Mouse (Mus musculus): ENCODE results near the gene Fam53b.

Gene Fam53b

DNA sequence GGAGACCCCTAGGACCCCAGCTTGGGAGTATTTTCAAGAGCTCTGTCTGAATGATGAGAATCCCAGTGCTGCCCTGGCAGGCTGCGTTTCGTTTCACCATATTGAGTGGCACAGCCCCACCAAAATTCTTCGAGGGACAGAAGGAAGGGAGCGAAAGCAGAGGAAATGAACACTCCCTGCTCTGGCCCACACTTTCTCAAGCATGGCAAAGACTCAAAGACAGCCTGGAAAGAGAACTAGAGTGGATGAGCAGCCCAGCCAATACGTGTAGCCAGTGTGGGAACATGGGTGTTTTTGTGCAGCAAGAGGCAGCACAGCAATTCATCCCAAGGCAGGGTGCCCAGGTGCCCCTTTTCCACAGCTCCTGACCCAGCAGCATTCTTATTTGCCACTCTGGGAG lies 70.8 kb downstream of the Fam53b start:
- in situ Hi-C loops (cut with MseI, MboI): no loop called here

DNA sequence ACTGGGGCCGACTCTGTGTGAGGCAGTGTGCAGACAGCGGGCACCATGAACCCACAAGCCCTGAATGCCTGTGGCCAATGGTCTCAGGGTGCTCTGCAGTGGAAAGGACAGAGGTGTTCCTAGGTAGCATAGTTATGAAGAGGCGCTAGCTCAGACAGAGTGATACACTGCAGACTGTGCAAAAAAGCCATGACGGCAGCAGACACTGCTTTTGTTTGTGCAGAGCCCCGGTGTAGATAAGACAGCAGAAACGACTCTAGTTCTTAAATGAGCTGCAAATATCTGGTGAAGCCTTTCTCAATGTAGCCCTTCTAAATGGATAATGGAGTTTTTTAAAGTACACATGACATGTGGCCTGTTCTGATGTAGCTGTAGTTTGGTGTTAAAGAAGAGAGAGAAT lies 73.9 kb downstream of the Fam53b start:
- in situ Hi-C loops (cut with MseI, MboI): loop anchor here in 1 of 2 experiments (10.0 kb wide), 1 partner anchor 65 kb away; no protein-coding TSS in a partner anchor

GRCm38 (mm10) chr7:132738844-132739243 lies 74.8 kb downstream of the Fam53b start:
- in situ Hi-C loops (cut with MseI, MboI): loop anchor here in 1 of 2 experiments (10.0 kb wide), 1 partner anchor 66 kb away; no protein-coding TSS in a partner anchor

GRCm38 (mm10) chr7:132736099-132736862 lies 77.4 kb downstream of the Fam53b start:
- in situ Hi-C loops (cut with MseI, MboI): loop anchor here in 1 of 2 experiments (10.0 kb wide), 1 partner anchor 69 kb away; no protein-coding TSS in a partner anchor

GRCm38 (mm10) chr7:132735145-132735544 lies 78.5 kb downstream of the Fam53b start:
- in situ Hi-C loops (cut with MseI, MboI): loop anchor here in 1 of 2 experiments (10.0 kb wide), 1 partner anchor 70 kb away; no protein-coding TSS in a partner anchor

DNA sequence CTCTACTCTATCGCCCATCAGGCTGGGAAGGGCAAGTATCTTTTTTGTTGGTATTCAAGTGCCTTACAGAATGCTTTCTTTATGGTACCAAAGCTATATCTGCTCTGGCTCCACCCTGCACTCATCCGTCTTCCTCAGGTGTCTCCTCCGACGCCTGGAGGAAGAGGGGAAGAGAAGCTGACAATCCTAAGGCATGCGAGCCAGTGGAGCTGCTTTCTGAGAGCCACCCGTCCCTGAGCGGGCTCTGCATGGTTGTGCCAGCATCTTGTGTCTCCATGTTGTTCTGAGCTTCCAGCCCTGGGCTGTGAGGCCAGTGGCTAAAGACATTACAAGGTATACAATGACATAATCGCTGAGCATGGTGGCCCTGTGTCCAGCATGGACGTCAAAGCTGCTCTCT lies 79.5 kb downstream of the Fam53b start:
- in situ Hi-C loops (cut with MseI, MboI): loop anchor here in 1 of 2 experiments (10.0 kb wide), 1 partner anchor 71 kb away; no protein-coding TSS in a partner anchor

GRCm38 (mm10) chr7:132733521-132733920 lies 80.2 kb downstream of the Fam53b start:
- in situ Hi-C loops (cut with MseI, MboI): loop anchor here in 1 of 2 experiments (10.0 kb wide), 1 partner anchor 71 kb away; no protein-coding TSS in a partner anchor

DNA sequence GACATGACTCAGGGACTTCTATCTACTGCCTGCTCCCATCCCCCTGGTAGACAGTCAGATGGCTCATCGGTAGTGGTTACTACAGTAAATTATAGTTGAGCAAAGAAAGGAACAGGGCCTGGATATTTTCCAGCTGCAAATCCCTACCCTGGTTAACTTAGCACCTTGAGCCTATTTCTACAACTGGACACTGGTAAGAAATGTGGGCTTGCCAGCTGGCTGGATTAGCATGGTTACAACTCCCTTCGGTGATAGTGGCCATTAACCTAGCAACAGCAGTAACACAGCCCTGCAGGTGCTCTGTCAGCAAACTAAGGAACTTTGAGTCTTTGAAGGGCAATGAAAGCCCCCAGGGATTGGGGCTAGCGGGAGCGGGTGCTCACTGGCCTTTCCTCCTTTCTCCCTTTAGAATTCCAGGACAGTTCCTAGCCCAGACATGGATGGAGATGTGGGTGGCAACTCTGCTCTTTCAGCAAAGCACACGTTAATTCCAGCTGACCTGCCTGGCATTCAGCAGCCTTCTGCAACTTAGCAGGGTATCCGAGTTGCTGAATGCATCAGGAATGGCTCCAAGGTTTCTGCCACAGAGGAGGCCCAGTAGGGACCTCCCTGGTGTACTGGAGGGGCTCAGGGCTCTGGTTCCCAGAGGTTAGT lies 81.4 kb downstream of the Fam53b start:
- in situ Hi-C loops (cut with MseI, MboI): loop anchor here in 1 of 2 experiments (10.0 kb wide), 1 partner anchor 73 kb away; no protein-coding TSS in a partner anchor

GRCm38 (mm10) chr7:132731558-132731957 lies 82.1 kb downstream of the Fam53b start:
- in situ Hi-C loops (cut with MseI, MboI): loop anchor here in 1 of 2 experiments (10.0 kb wide), 1 partner anchor 73 kb away; no protein-coding TSS in a partner anchor

GRCm38 (mm10) chr7:132730510-132730909 lies 83.2 kb downstream of the Fam53b start:
- in situ Hi-C loops (cut with MseI, MboI): loop anchor here in 1 of 2 experiments (10.0 kb wide), 1 partner anchor 74 kb away; no protein-coding TSS in a partner anchor

DNA sequence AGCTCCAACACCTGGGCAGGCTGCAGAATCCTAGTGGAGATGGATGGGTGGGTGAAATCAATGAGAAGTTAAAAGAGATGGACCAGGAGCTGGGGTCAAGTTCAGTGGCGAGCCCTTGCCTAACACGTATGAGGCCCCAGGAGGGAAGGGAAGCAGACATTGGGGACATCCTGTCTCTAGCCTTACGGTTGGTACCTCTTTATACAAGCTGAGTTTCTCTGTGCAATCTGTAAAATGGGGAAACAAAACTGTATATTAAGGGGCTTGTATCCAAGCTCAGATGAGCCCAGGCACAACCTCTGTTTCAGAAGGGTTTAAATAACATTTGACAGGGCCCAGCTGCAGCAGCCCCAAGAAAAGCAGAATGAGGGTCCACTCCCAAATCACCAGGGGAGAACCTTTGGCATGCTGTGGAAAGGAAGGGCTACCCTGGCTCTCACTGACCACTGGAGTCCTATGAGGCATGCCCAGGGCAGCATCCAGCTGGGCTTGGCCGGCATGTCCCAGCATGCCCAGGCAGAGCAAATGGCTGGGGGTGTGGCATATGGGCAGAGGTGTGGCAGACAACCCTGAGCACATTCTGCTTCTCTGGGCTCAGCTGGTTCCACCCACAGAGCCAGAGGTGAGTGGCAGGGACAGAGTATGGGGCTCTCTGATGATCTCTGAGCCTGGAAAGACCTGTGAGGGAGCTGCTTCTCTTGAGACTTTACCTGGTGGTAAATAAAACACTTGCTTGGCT lies 84.4 kb downstream of the Fam53b start:
- in situ Hi-C loops (cut with MseI, MboI): no loop called here

DNA sequence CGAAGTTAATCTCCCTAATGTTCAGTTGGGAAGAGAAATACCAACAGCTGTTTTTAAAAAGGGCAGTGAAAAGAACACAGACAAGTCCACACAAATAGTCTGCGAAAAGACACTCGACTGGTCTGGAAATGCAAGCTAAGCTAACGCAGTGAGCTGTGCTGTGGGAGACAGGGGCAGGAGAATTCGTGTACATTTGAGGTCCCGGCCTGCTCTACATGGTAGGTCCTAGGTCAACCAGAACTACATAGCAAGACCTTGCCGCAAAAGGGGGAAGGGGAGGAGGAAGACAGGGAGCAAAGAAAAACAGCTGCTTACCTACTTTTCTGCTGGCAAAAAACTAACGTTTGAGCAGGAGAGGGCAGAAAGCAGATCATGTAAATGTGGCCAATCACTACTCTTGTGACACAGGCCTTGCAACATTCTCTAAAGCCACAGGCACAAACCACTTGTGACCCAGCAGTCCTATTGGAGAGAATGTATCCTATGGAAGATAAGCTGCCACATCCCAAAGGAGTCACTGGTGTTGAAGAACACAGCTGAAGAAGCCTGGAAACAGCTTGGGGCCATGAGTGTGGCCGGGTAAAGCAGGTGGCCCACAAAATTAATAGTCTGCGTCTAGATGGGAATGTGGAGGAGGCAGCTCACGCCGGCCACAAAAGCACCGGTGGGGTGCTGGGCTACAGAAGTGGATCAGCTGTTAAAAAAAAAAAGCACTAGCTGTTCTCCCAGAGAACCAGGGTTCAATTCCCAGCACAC lies 87.4 kb downstream of the Fam53b start:
- in situ Hi-C loops (cut with MseI, MboI): no loop called here

GRCm38 (mm10) chr7:132724501-132725062 lies 89.1 kb downstream of the Fam53b start:
- in situ Hi-C loops (cut with MseI, MboI): no loop called here

- in situ Hi-C loops (cut with MseI, MboI): no loop called here
Measured at GRCm38 (mm10) chr7:132723906-132724305, 89.8 kb downstream of the Fam53b start.

DNA sequence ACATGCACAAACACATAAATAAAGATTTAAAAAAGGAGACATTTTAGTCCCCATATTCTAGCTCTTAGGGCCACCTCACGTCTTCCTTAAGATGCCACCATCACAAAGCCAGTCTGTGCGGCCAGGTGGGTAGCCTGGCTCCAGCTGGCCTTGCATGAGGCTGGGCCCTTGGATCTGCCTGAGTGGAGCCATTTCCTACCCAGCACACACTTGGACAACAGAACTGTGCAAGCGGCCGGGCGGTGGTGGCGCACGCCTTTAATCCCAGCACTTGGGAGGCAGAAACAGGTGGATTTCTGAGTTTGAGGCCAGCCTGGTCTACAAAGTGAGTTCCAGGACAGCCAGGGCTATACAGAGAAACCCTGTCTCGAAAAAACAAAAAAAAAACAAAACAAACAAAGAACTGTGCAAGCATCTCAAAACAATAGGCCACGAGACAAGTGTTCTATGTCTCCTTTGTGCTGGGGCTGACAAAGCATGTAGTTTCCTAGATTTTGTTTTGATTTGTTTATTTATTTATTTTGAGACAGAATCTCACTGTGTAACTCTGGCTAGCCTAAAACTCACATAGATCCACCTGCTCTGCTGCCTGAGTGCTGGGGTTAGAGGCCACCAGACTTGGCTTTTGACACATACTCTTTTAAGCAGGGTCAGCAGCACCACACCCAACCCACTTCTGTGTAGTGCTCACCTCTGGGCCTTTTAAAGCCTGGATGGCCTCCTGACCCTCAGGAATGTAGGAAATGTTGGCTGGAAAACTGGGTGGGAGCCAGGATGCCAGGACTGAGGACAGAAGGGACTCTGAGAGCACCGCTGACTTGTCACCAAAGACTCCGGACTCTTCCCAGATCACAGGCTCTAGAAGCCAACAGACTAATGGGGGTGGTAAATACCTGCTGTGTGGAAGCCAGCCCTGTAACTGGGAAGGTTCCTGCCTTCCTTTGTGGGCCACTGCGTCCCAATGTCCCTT lies 91.0 kb downstream of the Fam53b start:
- in situ Hi-C loops (cut with MseI, MboI): no loop called here

DNA sequence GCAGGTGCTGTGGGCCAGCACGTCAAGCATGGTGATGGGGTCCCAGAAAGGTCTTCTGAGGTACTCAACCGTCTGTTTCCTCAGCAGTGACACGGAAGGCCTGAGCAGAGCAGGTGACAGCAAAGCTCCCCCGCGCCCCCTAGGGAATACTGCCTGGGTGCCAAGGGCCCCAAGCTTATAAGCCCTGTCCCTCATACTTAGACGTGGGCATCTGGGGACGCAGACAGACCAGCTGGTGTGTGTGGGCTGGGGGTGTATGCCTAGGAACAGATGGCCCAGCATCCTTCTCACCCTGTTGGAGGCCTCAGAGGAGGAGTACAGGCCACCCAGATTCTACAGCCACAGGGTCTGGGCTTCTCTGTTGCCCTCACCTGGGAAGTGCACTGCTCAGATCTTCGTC lies 93.1 kb downstream of the Fam53b start:
- in situ Hi-C loops (cut with MseI, MboI): no loop called here

GRCm38 (mm10) chr7:132719570-132719969 lies 94.1 kb downstream of the Fam53b start:
- in situ Hi-C loops (cut with MseI, MboI): no loop called here

- in situ Hi-C loops (cut with MseI, MboI): no loop called here
Measured at GRCm38 (mm10) chr7:132715259-132715658, 98.4 kb downstream of the Fam53b start.

DNA sequence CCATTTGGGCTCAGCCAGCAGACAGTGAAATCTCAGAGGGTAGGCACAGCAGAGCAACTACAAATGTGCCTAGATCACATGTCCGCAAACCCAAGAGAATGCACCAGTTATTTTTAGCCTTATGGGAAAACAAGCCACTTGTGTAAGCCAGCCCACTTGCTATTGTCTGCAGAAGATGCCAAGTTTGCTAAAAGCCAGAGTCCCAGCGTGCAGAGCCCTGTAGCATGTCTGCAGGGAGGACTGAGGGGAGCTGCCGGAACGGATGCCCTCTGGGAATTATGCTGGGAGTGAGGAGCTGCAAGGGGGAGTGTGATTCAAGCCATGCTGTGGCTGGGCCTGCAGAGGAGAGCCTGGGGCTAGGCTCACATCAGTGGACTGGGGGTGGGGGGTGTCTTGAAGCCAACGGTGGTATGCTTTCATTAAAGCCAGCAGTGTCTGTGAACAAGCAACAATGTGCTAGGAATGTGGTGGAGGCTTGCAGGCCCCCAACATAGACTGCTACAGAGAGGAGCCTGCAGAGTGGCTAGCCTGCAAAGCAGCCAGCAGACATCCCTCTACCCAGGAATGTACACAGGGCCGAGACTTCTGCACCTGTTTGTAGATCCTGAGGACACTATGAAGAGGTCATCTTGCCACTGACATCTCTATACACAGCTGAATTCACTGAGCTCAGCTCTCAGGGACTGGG lies 99.3 kb downstream of the Fam53b start:
- in situ Hi-C loops (cut with MseI, MboI): no loop called here
